Mouse (Mus musculus) layer of hippocampus, adult 2 months (tissue): ENCODE data around the gene Fpr3. TPM values are rescaled to one million over a fixed set of nuclear protein-coding genes. Genes with fewer than 3 reads are reported as not detected.
A peak's percentile ranks its signal among the peaks of the same experiment; 100 is the strongest.
"Not testable (repeated sequence)": the region's sequence is repeated elsewhere in the genome, so short reads cannot be mapped to it uniquely, and the experiment has no call there.

ENCODE experiments used
- DNase-seq, 2 experiments: peaks; one replicate each; pipeline ENCODE4 v3.0.0; 2022; ENCODE audit warnings: low spot score in 2 of 2
- H3K27ac ChIP-seq: fragments of 200-600 bp; 2 replicates; pipeline ENCODE4 v1.8.1; 2022
- H3K4me3 ChIP-seq: fragments of 200-600 bp; 2 replicates; pipeline ENCODE4 v1.8.1; 2022; ENCODE audit warnings: mild to moderate bottlenecking
- CTCF ChIP-seq: fragments of 200-600 bp; conservative IDR thresholded peaks from 2 replicates; pipeline ENCODE4 v1.8.1; 2022; ENCODE audit warnings: antibody characterized with exemption, mild to moderate bottlenecking, moderate library complexity
- total RNA-seq, 2 experiments: library from RNA; stranded (reverse); gene quantifications; 2 replicates each; pipeline ENCODE4 v1.2.3; 2021

The Fpr3 gene
- total RNA-seq, 2 experiments from 2014 or later, result not detected

DNA sequence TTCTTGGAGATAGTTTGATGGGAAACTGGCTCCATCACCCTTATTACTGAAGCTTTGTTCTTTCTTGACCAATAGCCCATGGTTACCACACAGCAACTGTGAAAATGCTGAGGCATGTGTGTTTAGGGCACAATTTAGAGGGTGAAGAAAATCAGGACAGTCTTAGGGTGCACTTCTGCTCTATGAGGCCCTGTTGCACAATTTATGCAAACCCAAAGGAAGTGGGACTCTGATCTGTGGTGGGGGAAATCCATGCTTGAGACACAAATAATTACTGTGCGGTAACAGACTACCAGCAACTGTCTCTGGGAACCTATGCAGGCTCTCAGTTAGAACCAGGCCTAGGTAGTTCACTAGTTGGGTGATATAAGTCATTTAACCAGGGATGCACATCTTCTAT lies 13.1 kb downstream of the Fpr3 start:
- TF ChIP-seq CTCF, result no peak
- DNase-seq, result no peak
- no peak overlapping the region for H3K4me3 ChIP-seq
- H3K27ac ChIP-seq, result no peak overlapping the region

DNA sequence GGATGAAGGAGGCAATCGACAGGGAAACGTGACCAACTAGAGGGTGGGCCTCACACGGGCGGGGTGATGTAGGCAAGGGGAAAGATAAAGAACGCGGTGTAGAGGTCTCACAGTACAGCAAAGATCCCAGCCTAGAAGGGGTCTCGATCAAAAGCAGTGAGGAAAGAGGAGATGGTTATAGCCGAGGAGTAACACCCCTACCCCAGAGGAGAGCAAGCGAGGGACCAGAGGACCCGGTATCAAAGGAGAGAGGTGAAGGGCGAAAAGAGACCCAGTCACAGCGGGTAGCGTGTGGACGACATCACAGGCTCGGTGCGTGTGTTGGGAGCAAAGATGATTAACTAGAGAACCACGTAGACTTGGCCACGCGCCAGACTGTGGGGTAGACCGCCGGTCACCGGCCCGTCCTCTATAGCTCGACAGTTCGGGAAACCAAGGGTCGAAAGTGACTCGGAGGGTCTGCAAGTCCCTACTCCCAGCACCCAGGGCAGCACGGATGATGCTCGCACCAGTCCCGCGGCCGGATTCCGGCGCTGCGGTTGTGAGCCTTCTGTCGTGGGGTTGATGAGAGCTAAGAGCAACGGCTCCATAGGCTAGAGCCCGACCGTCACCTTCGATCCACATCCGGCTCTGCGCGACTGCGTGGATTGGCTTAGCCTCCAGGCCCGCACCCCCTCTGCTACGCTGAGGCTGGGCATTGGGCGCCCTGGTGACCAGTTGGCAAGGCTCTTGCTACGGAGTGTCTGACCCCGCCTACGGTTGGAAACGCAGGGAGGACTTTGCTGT lies 22.2 kb downstream of the Fpr3 start:
- H3K27ac ChIP-seq, result peak overlapping the region; percentile 76
- no peak for TF ChIP-seq CTCF
- peak; percentile 82 to 88 for DNase-seq

DNA sequence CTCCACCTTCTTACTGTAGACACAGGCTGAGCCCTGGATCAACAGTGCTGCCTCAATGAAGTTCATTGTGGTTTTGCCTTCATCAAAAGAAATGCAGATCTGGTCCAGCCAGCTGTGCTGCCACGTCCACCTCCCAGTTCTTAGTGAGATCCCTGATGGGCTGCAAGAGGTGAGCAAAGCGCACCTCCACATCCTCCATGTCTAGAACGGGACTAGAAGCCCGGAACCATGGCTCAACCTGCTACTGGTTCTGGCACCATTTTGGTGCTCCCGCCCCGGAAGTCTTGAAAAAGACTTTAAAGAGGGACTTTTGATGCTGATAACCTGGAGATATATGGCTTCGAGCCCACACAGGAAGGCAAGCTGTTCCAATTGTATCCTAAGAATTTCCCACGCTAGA lies 25.0 kb downstream of the Fpr3 start:
- H3K27ac ChIP-seq, DNase-seq, H3K4me3 ChIP-seq: not testable (repeated sequence)

More for the DNA sequence above, 22.2 kb downstream of the Fpr3 start:
- H3K4me3 ChIP-seq, result peak overlapping the region; percentile 58

DNA sequence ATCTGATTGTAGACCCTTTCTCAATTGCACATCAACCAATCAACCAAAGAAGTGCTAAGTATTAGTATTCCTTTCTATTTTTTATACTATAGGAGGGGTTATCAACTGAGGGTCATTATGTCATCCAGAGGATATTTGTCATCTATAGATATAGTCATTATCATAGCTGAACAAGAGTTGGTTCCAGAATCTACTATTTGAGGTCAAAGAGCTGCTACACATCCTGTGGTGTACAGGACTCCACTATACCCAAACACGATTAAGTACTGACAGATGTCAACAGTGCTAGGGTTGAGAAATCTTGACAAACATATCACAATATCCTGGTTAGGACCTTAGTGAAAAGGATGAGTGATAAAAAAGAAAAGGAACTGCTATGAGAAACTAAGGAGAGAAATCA lies 29.7 kb downstream of the Fpr3 start:
- no peak for DNase-seq
- no peak for TF ChIP-seq CTCF
- Histone ChIP-seq H3K4me3 (no peak overlapping the region), H3K27ac (no peak overlapping the region)

DNA sequence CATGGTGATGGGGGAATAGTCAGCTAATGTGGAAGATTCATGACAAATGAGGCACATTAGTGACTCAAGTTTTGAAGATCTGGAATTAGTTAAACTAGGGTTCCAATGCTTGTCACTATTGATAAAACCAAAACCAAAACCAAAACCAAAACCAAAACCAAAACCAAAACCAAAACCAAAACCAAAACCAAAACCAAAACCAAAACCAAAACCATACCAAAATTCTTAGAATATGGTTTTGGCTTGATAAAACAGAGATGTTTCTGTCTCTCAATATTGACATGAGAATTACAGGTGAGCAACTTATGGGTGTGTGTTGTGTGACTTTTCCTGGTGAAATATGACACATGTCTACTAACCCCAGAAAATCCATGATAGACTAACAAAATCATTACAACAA lies 30.1 kb downstream of the Fpr3 start:
- H3K27ac ChIP-seq, result no peak overlapping the region
- H3K4me3 ChIP-seq, result no peak overlapping the region
- no peak for DNase-seq
- TF ChIP-seq CTCF, result no peak

DNA sequence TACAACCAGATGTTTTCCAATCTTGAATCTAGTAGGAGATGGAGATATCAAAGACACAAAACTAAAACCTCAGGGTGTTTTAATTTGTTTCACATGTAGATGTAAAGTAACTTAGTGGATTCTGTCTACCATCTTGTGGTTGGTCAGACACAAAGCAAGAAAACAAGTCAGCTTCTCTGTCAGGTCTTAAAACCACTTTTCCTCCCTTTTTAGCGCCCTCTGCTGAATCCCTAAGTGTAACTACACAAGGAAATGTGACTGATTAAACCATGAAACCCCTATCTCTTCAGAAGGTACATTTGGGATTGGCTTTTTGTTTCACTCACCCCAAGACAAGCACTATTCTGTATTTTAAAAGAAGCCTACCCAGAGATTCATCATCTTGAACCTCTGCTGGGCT lies 85.8 kb downstream of the Fpr3 start:
- H3K27ac ChIP-seq, result no peak overlapping the region
- no peak overlapping the region for H3K4me3 ChIP-seq
- TF ChIP-seq CTCF, result peak; percentile 42
- no peak for DNase-seq

DNA sequence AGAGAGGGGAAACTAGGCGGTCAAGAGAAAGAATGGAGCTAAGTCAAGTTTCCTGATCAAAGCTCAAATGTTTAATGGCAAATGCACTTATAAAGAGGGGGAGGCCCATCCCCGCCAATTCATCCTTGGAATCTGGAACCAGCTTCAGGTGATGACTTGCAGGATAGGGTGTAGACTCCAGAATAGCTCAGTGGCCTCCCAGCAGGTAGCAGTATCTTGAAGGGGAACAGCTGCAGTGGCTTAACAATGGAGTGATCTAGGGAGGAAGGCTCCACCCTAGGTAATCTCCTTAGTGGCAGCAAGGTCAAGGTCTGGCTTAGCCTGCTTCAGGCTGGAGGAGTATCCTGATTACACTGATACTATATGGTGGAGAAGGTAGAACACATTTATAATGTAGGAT lies 93.6 kb downstream of the Fpr3 start:
- not testable (repeated sequence) for H3K4me3 ChIP-seq, H3K27ac ChIP-seq, DNase-seq

DNA sequence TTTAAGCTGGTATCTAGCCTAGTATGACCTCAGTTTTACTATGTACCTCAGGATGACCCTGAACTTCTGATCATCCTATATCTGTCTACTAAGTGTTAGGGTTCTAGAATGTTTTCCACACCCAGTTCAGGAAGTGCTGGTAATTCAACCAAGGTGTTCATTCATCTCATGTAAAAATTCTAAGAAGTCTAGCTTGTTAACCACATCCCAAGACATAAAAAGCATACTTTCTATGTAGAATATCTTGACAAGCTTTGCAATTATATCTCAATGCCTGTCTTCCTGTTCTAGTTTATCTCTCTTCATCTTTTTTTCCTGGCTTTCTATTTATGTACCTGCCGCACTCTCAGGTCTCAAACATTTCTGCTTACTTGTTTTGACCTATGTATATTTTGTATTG lies 117.1 kb downstream of the Fpr3 start:
- no peak for TF ChIP-seq CTCF
- Histone ChIP-seq H3K4me3 (no peak overlapping the region), H3K27ac (no peak overlapping the region)
- no peak for DNase-seq

Other genes starting within 250 kb of the Fpr3 start
- not detected for gene Vmn2r90, start 184.1 kb upstream of the Fpr3 start, total RNA-seq
- 100 to 1,000 TPM; 109 to 126 TPM for gene Spaca6, start 60.7 kb upstream of the Fpr3 start, total RNA-seq
- gene Has1, start 32.6 kb upstream of the Fpr3 start, total RNA-seq, result under 1 TPM; 0.25 to 0.56 TPM
- gene Fpr1, start 3.9 kb upstream of the Fpr3 start, total RNA-seq, result not detected
- gene Fpr2, start within 50 bp of the Fpr3 start, total RNA-seq, result not detected
- not detected for gene Fpr-rs4, start 133.9 kb downstream of the Fpr3 start, total RNA-seq
- under 1 TPM in 1 of 2 experiments, not detected in 1; 0.05 TPM for gene Vmn2r124, start 161.6 kb downstream of the Fpr3 start, total RNA-seq
- gene Vmn2r91, start 197.2 kb downstream of the Fpr3 start, total RNA-seq, result not detected